Comparison of ENCODE assay signal across 8 mouse cellular contexts in genomic region chr10:80146568-80147011, GRCm38 (mm10). TPM values are rescaled to one million over a fixed set of nuclear protein-coding genes. Genes with fewer than 3 reads are reported as not detected.
DNase-seq lines count a peak whose midpoint lies in the region; ATAC-seq lines count a peak whose summit lies in the region.

No protein-coding gene starts in this region.

- DNase-seq in hindbrain, embryonic 11.5 days (ENCODE audit: low spot score), result no peak
- DNase-seq in hindbrain, embryonic 14.5 days (ENCODE audit: low spot score), result no peak
- peak; percentile 47 for DNase-seq in heart, postnatal 25 days (ENCODE audit: low spot score)
- no peak for DNase-seq in liver, embryonic 11.5 days (ENCODE audit: low spot score)
- DNase-seq in embryo, embryonic 10.5 days (ENCODE audit: low spot score), result no peak
- no peak for DNase-seq in lung, postnatal 10 days
- no peak for DNase-seq in embryo, embryonic 9.5 days (ENCODE audit: extremely low spot score)

- no peak overlapping the region for H3K4me3 ChIP-seq in hindbrain, embryonic 11.5 days (ENCODE audit: low read depth, low read length)
- no peak overlapping the region for H3K4me3 ChIP-seq in hindbrain, embryonic 14.5 days (replicated peaks; ENCODE audit: low read length)
- H3K4me3 ChIP-seq in brown adipose tissue, adult 24 weeks (ENCODE audit: insufficient read depth, low read depth, low read length), result no peak overlapping the region
- H3K4me3 ChIP-seq in liver, embryonic 11.5 days (ENCODE audit: low read depth, low read length), result peak overlapping the region; percentile 91

- no peak overlapping the region for H3K9ac ChIP-seq in hindbrain, embryonic 11.5 days (ENCODE audit: low read depth, low read length)
- H3K9ac ChIP-seq in hindbrain, embryonic 14.5 days, result no peak overlapping the region
- H3K9ac ChIP-seq in liver, embryonic 11.5 days (ENCODE audit: low read depth, low read length), result peak overlapping the region; percentile 49

- H3K27me3 ChIP-seq in hindbrain, embryonic 11.5 days (ENCODE audit: control insufficient read depth, insufficient read depth, low read length), result no peaks in the 10 kb centered on the region
- no peaks in the 10 kb centered on the region for H3K27me3 ChIP-seq in hindbrain, embryonic 14.5 days (ENCODE audit: control insufficient read depth, insufficient read depth, low read length)
- H3K27me3 ChIP-seq in liver, embryonic 11.5 days (replicated peaks; ENCODE audit: control insufficient read depth, insufficient read depth, low read length), result no peaks in the 10 kb centered on the region

- H3K27ac ChIP-seq in hindbrain, embryonic 11.5 days (ENCODE audit: low read depth, low read length), result peak overlapping the region; percentile 47; the same call in 1 of the 2 replicates
- no peak overlapping the region for H3K27ac ChIP-seq in hindbrain, embryonic 14.5 days
- H3K27ac ChIP-seq in brown adipose tissue, adult 24 weeks (replicated peaks; ENCODE audit: low read depth, low read length), result peak overlapping the region; percentile 97
- peak overlapping the region; percentile 99 for H3K27ac ChIP-seq in liver, embryonic 11.5 days (ENCODE audit: low read depth, low read length)

- H3K4me1 ChIP-seq in hindbrain, embryonic 11.5 days (replicated peaks; ENCODE audit: control insufficient read depth, insufficient read depth, low read length), result peaks cover 7% of the 10 kb centered on the region
- H3K4me1 ChIP-seq in hindbrain, embryonic 14.5 days (replicated peaks; ENCODE audit: control insufficient read depth, insufficient read depth, low read length), result peaks cover 8% of the 10 kb centered on the region
- H3K4me1 ChIP-seq in brown adipose tissue, adult 24 weeks (ENCODE audit: control insufficient read depth, insufficient read depth, insufficient read length, low read length), result peaks cover 5% of the 10 kb centered on the region; the same call in 1 of the 2 replicates
- peaks cover 52% of the 10 kb centered on the region for H3K4me1 ChIP-seq in liver, embryonic 11.5 days (replicated peaks; ENCODE audit: control insufficient read depth, insufficient read depth, low read length)

- H3K4me2 ChIP-seq in hindbrain, embryonic 11.5 days (replicated peaks; ENCODE audit: low read depth, low read length), result no peak overlapping the region
- no peak overlapping the region for H3K4me2 ChIP-seq in hindbrain, embryonic 14.5 days (replicated peaks)
- peak overlapping the region; percentile 79 for H3K4me2 ChIP-seq in liver, embryonic 11.5 days

- intact Hi-C loops in heart, postnatal 25 days (cut with DNase I), result loop anchor here (10.0 kb wide), 1 partner anchor 292 kb away; the partner anchor contains the start of gene Ptbp1

- no peak for ATAC-seq in hindbrain, embryonic 11.5 days (ENCODE audit: low FRiP score)
- ATAC-seq in hindbrain, embryonic 14.5 days (ENCODE audit: low FRiP score), result no peak
- no peak for ATAC-seq in liver, embryonic 11.5 days (replicated peaks; ENCODE audit: low FRiP score)

- no peaks in the 10 kb centered on the region for H3K9me3 ChIP-seq in hindbrain, embryonic 11.5 days (ENCODE audit: control insufficient read depth, low read length)
- H3K9me3 ChIP-seq in hindbrain, embryonic 14.5 days (ENCODE audit: control insufficient read depth, low read length), result no peaks in the 10 kb centered on the region
- no peaks in the 10 kb centered on the region for H3K9me3 ChIP-seq in liver, embryonic 11.5 days (ENCODE audit: control insufficient read depth, low read length)

- 65% methylated on average over 4 of the region's 4 CpGs for WGBS in hindbrain, embryonic 11.5 days
- WGBS in hindbrain, embryonic 14.5 days, result 79% methylated on average over 4 of the region's 4 CpGs
- 70% methylated on average over 4 of the region's 4 CpGs for WGBS in liver, embryonic 11.5 days

- peaks cover 3% of the 10 kb centered on the region; the same call in 1 of the 2 replicates for H3K36me3 ChIP-seq in hindbrain, embryonic 11.5 days (ENCODE audit: control insufficient read depth, insufficient read depth, low read length)
- peaks cover 40% of the 10 kb centered on the region for H3K36me3 ChIP-seq in hindbrain, embryonic 14.5 days (replicated peaks; ENCODE audit: control insufficient read depth, insufficient read depth)
- H3K36me3 ChIP-seq in liver, embryonic 11.5 days (ENCODE audit: control insufficient read depth, insufficient read depth, low read length), result peaks cover 36% of the 10 kb centered on the region

RNA-seq across cellular contexts. Expression of gene Midn, which starts 1.5 kb away (rescaled TPM):
- 66.7 and 67.1 TPM in 2 replicates for polyA plus RNA-seq in hindbrain, embryonic 11.5 days (2014; fragmentation: Nextera tagmentation; extraction: Ambion mirVana)
- 44.1 and 54.4 TPM in 2 replicates for polyA plus RNA-seq in hindbrain, embryonic 14.5 days (2014; fragmentation: Nextera tagmentation; extraction: Ambion mirVana)
- polyA plus RNA-seq in brown adipose tissue, adult 24 weeks (2012; ENCODE audit: insufficient read depth, insufficient read length, missing spikeins), result 25.5 and 31.6 TPM in 2 replicates
- total RNA-seq in heart, postnatal 25 days (2021), result 100 to 1,000 TPM in 1 of 2 experiments, 10 to 100 TPM in 1; 92.1 to 120 TPM
- polyA plus RNA-seq in liver, embryonic 11.5 days (2014; fragmentation: Nextera tagmentation; extraction: Ambion mirVana), result 19.2 and 20.1 TPM in 2 replicates

RNA-seq across cellular contexts. Expression of gene Cbarp, which starts 6.0 kb away (rescaled TPM):
- 15.1 and 16.7 TPM in 2 replicates for polyA plus RNA-seq in hindbrain, embryonic 11.5 days (2014; fragmentation: Nextera tagmentation; extraction: Ambion mirVana)
- polyA plus RNA-seq in hindbrain, embryonic 14.5 days (2014; fragmentation: Nextera tagmentation; extraction: Ambion mirVana), result 93.4 and 96.4 TPM in 2 replicates
- 1.1 and 1.5 TPM in 2 replicates for polyA plus RNA-seq in brown adipose tissue, adult 24 weeks (2012; ENCODE audit: insufficient read depth, insufficient read length, missing spikeins)
- total RNA-seq in heart, postnatal 25 days (2021), result 1 to 10 TPM; 2.4 to 3.1 TPM
- 2.8 and 3.1 TPM in 2 replicates for polyA plus RNA-seq in liver, embryonic 11.5 days (2014; fragmentation: Nextera tagmentation; extraction: Ambion mirVana)

RNA-seq across cellular contexts. Expression of gene Atp5d, which starts 8.2 kb away (rescaled TPM):
- 364 and 371 TPM in 2 replicates for polyA plus RNA-seq in hindbrain, embryonic 11.5 days (2014; fragmentation: Nextera tagmentation; extraction: Ambion mirVana)
- 469 and 505 TPM in 2 replicates for polyA plus RNA-seq in hindbrain, embryonic 14.5 days (2014; fragmentation: Nextera tagmentation; extraction: Ambion mirVana)
- 1,146 and 1,395 TPM in 2 replicates for polyA plus RNA-seq in brown adipose tissue, adult 24 weeks (2012; ENCODE audit: insufficient read depth, insufficient read length, missing spikeins)
- total RNA-seq in heart, postnatal 25 days (2021), result 1,000 to 10,000 TPM; 1,252 to 1,264 TPM
- polyA plus RNA-seq in liver, embryonic 11.5 days (2014; fragmentation: Nextera tagmentation; extraction: Ambion mirVana), result 482 and 514 TPM in 2 replicates

RNA-seq across cellular contexts. Expression of gene Cirbp, which starts 19.2 kb away (rescaled TPM):
- polyA plus RNA-seq in hindbrain, embryonic 11.5 days (2014; fragmentation: Nextera tagmentation; extraction: Ambion mirVana), result 83.4 and 90.4 TPM in 2 replicates
- polyA plus RNA-seq in hindbrain, embryonic 14.5 days (2014; fragmentation: Nextera tagmentation; extraction: Ambion mirVana), result 203 and 252 TPM in 2 replicates
- polyA plus RNA-seq in brown adipose tissue, adult 24 weeks (2012; ENCODE audit: insufficient read depth, insufficient read length, missing spikeins), result 15.1 and 27.5 TPM in 2 replicates
- 10 to 100 TPM; 31.7 to 43.1 TPM for total RNA-seq in heart, postnatal 25 days (2021)
- polyA plus RNA-seq in liver, embryonic 11.5 days (2014; fragmentation: Nextera tagmentation; extraction: Ambion mirVana), result 22.5 and 25.1 TPM in 2 replicates

RNA-seq across cellular contexts. Expression of gene 1600002K03Rik, which starts 26.2 kb away (rescaled TPM):
- polyA plus RNA-seq in hindbrain, embryonic 11.5 days (2014; fragmentation: Nextera tagmentation; extraction: Ambion mirVana), result 7.6 and 9.4 TPM in 2 replicates
- polyA plus RNA-seq in hindbrain, embryonic 14.5 days (2014; fragmentation: Nextera tagmentation; extraction: Ambion mirVana), result 7.0 and 7.7 TPM in 2 replicates
- 10.9 and 14.9 TPM in 2 replicates for polyA plus RNA-seq in brown adipose tissue, adult 24 weeks (2012; ENCODE audit: insufficient read depth, insufficient read length, missing spikeins)
- 1 to 10 TPM; 4.2 to 5.2 TPM for total RNA-seq in heart, postnatal 25 days (2021)
- polyA plus RNA-seq in liver, embryonic 11.5 days (2014; fragmentation: Nextera tagmentation; extraction: Ambion mirVana), result 21.8 and 27.4 TPM in 2 replicates
